Mouse (Mus musculus) monocyte, adult 5-6 weeks (primary cell): ENCODE results near the gene Btbd10. TPM values are rescaled to one million over a fixed set of nuclear protein-coding genes. Genes with fewer than 3 reads are reported as not detected.

Source experiments
- ATAC-seq: fragments of 153-309, 156-312 bp; replicated peaks from 2 replicates; pipeline ENCODE4 v1.8.0; 2017; ENCODE audit warnings: mild to moderate bottlenecking; ENCODE audit not compliant: low TSS enrichment, insufficient number of reproducible peaks, severe bottlenecking, poor library complexity, low FRiP score
- total RNA-seq: library from RNA; stranded (forward); fragments of 200-1000, 200-491, 200-594 nt; gene quantifications from 3 replicates; pipeline ENCODE4 v1.2.3, GENCODE M21; 2017

Gene Btbd10
- total RNA-seq, result 35.7 to 44.4 TPM (median 35.9 TPM) in 3 replicates

DNA sequence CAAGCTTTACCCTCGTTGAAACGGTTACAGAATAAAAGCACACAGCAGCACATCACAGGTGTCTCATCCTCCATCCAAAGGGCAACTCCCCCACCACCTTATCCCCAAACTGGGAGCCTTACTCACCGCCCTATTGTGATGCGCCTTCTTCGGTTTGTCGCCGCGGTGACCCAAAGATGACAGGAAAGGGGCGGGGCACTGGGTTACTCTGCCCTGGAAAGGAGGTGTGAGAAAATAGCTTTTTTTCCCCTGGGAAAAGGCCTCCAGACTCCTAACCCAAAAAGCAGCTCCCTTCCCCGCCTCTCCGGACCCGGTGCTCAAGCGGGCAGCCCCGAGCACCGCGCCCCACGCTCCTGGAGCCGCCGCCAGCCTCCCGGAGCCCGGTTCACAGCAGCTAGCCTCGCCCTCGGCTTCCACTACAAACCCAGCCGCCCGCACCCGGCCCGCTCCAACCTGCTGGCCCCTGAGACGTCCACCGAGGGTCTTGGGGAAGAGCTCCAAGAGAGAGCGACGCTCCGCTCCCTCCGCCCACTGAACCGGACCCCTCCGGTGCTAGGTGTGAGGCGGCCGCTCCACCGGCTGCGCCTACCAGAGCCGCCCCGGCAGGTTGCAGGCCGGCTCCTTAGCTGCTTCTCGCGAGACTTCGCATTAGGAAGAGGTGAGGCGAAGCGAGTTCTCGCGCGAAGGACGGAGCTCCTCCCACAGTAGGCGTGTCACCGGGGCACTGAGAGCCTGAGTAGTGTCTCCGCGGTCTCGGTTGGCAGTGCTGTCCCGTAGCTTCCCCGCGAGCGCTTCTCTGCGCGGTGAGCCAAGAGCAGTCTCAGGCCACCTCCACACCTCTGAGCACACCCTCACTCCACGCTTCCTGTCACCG lies at the start of gene Btbd10:
Gene Btbd10, minus strand, starts transcription at position 647 of the 874 bp plus-strand sequence.
- ATAC-seq, result peak; percentile 98

DNA sequence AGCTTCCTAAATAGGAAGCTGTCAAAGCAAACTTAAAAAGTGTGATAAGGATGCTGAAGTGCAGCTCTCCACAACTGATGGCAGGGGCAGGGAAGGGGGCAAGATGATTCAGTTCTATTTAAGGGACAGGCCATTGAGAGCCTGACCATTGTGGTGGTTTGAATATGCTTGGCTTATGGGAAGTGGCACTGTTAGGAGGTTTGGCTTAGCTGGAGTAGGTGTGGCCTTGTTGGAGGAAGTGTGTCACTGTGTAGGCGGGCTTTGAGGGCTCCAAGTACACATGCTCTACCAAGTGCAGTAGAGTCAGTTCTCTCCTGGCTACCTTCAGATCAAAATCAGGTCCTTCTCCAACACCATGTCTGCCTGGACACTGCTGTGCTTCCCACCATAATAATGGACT lies 47.3 kb upstream of the Btbd10 start:
- ATAC-seq, result no peak

DNA sequence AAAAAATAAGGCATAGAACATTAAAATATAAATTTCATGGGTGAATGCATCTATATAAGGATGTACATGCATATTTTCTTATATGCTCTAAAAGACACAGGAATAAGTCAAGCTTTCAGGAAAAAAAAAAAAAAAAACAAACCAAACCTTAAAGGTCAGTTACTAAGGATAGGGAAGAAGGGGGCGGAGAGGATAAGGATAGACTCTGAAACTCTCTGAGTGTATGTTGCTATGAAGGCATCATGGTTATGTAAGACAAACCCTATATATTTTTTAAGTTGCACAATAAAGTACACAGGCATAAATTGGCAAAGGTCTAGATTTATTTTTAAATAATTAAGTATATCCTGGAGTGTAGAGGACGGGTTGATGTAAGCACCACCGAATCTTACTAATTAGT lies 46.1 kb upstream of the Btbd10 start:
- ATAC-seq, result no peak

DNA sequence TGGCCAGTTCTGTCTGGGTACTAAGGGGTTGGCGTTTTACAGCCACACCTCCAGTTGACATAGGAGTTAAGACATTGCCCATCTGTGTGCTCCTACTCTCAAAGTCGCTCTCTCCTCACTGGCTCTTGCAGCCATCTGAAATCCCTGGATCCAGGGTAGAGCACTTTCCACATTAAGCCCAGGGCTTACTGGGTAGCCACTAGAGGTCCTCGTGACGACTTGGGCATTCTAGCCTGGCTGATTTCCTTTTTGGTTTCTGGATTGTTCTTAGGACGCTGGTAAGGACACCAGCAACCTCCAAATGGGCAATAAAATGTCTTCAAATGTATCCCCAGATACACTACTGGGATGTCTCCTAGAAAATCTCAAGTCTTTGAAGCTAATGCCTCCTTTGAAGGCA lies 39.5 kb upstream of the Btbd10 start:
- no peak for ATAC-seq

DNA sequence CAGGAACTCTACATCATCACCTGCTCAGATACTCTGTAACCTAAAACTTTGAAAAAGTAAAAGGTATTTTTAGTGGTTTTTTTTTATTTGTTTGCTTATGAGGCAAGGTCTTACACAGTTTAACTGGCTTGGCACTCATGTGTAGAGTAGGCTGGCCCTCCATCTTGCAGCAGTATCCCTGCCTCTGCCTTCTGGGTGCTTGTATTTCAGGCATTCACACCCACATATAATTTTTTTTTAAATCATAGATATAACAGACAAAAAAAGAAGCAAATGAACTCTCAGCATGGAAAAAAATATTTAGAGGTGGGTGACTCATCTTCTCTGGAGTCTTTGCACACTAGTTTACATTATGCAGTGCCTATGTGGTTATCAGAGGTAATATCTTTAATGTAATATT lies 28.9 kb upstream of the Btbd10 start:
- ATAC-seq, result no peak

DNA sequence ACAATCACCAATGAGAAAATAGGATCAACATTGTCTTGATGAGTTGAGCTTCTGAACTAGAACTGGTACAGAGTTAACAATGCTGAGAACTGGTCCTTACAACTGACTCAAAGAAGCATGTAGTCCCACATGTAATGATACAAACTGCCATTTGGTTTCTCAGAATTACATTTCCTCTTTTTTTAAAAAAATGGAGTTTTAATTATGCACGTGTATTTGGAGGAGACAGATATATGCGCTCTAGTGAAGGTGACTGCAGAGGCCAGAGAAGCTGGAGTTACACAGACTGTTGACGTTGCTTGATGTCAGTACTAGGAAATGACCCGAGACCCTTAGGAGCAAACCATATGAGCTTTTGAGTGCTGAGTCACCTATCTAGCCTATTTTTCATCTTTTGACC lies 27.5 kb upstream of the Btbd10 start:
- ATAC-seq, result no peak

DNA sequence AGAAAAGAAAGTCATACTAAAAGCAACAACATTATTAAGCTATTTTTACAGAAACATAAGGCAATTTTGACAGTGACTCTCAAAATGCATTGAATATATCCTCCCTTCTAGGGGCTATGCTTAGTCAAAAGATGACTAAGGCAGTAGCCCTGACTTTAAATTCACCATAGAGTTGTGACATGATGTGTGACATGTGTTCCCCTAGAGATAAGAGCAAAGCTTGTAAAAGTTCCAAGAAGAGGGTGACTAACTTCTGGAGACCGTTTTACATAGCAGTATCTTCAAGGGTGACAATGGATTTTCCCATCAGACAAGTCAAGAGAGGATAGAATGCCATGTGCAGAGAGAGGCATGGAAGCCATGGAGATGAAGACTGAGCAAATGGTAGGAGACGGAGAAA lies 22.4 kb upstream of the Btbd10 start:
- ATAC-seq, result no peak

DNA sequence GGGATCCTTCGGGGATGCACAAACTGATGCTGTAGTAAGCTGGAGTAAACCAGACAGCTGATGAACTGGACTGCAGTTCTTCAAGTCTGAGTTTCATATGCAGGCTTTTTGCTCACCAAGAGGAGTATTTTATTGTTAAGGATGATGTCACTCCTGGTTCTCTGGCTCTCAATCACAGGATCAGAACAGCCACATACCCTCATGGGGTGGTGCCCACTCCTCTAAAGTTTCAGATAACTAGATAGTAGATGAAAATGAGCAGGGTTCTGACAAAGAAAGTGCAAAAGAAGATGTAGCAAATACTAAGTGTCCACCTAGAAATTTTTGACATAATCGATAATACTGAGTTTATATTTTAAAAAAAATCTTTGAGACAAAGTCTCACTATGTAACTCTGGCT lies 19.3 kb upstream of the Btbd10 start, which contains the start of gene Pth:
Gene Pth, minus strand, starts transcription at position 101 of the 400 bp plus-strand sequence.
- no peak for ATAC-seq

DNA sequence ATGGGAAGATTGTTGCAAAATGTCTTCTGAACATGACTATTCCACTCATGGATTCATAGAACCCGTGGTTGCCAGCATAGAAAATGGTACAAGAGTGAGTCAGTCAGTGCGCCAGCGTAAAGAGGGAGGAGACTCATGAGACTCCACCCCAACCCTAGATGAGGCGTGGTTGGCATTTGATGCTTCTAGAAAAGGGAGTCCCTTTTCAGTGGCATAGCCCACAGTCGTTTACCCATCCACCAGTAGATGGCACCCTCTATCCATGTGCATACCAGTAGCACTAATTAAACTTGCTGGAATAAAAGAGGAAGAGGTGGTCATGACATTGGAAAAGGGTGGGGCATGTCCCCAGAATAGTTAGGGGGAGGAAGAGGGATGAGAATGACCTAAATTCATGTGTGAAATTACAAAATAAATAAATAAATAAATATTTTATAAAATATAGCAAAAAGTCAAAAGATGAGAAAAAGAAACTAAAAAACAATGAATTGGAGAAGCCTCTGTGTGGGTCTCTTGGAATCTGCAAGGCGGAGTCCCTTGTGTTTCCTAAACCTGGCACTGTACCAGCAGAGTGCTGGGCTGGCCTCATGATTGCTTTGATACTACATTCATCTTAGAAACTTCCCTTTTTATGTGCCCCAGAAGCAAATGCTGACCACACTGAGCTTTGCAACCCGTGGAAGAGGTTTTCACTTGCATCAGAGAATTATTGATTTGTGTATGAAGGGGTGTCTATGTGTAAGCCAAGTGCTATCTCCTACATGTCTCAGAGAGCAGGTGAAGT lies 8.9 kb upstream of the Btbd10 start:
- ATAC-seq, result peak; percentile 99

DNA sequence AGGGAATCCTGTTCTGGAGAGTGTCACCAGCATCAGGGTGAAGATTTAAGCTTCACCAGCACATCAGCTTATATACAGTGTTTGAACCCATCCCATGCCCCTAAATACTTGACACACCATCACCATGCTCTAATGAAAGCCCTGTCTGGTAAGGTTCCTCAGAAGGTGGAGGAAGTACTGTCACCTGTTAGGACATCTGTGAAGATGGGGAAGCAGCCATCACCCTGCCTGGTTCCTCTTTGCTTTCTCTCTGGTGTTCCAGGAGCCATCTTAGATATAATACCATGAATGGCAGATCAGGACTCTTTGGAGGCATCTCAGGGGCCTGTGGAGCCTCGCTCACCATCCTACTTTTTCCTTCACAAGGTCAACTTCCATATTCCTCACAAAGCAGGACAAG lies 3.5 kb upstream of the Btbd10 start:
- ATAC-seq, result 0 out of 2 replicates have a peak, but pooled peaks have one; percentile 23

DNA sequence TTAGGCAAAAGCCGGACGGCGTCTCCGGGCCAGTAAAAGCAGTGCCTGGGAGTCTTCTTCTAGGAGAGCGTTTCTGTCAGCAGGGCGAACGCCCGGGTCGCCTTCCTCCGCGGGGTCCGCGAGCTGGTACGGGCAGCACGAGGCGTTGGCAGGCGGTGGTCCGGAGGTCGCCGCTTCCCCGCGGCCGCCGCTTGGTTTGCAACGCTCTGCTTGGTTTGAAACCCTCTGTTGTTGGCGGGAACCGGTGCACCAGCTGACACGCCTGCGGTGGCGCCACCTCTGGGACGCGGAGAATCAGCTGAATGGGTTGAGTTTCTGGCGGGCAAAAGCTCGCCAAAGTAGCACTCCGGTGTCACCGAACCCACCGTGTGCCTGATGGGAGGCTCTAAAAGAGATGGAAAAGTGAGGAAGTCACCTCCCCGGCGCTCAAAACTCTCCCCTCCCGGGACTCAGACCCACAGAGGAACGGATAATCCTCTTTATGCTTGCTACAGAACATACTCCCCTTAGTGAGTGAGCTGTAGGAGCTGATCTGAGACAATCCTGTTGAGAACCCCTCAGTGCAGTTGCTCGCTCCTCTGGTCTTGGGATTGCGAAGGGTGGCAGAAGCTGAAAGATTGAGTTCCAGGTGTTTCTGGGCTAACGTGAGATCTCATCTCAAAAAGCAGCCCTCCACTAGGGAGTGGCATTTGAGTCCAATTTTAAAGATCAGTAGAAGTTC lies 588 bp upstream of the Btbd10 start:
- ATAC-seq, result 0 out of 2 replicates have a peak, but pooled peaks have one; percentile 32

DNA sequence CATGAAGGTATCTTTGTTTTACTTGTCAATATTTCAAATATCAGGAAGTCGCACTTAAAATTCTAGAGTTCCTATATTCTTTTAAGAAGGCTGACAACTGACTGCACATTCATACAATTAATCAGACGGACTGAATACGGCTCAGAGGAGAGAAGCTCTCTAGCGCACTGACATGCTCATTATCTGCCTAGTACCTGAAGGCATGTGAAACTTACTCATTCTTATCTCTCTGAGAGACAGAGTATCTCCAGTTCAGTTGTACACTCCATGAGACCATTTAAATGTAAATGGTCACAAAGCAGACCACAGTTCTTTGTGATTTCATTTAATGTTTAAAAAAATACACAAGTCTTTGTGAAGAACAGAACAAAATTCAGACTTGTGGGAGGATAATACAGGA lies 1.8 kb downstream of the Btbd10 start:
- no peak for ATAC-seq

DNA sequence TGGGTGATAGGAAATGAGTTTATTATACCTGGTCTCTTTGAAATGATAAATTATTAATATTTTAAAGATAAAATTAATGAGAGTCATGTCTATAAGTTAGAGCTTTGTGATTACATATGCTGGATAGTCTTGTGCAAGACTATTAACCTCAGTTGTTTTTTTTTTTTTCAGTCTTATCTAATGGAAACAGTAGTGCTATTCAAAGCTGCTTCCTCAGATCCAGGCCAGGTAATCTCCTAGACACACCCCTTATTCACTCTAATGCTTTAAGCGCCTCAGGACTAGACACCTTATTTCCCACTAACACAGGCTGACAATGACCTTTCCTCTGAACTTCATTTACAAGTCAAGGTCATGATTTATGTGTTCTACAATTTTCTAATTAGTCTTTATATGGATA lies 20.1 kb downstream of the Btbd10 start:
- no peak for ATAC-seq

DNA sequence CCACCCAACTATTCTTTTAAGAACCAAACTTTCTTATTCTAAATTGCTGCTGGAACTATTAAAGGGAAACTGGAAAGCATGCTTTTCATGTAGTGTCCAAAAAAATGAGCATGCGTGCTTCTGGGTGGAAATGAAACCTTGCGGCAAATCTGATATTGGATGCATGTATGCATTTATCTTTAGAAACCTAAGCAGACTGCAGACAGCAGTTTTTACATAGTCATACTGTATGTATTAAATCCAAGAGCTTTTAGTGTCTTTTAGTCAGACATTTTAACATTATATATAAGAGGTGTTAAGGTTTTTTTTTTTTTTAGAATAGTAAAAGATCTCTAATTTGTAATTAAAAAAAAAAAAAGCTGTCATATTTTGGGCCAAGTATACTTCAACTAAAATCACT lies 21.5 kb downstream of the Btbd10 start:
- ATAC-seq, result no peak

DNA sequence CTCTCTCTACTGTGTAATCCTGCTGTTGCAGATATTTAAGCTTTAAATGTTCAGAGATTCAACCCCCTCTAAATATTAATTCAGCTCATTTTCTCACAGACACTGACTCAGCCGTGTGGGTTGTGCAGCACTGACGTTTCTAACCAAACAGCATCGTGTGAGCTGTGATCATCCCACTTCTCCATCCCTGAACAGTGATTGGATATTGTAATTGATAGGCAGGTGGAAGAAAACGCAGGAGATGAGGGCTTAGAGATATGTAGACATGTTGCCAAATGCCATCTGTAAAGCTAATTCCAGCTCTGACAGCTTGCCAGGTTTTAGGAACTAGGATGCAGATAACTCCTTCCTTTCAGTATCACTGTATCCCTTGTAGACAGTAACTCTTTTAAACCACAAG lies 21.9 kb downstream of the Btbd10 start:
- no peak for ATAC-seq

DNA sequence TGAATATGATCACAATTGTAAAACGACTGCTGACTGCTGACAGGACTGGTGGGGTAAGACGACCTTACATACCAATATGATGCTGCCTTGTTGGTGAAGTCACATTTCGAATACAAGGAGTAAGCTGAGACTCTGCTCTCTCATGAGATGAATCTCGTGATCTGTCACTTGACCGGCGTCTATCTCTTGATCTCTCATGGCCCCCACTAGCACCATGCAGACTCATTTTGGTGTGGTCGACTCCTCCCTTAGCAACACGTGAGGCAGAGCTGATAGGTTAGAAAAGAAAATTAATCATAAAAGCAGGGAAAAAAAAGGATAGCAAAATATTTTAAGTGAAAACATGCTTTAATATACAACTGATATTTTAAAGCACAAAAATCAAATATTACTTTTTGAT lies 33.9 kb downstream of the Btbd10 start:
- ATAC-seq, result no peak

DNA sequence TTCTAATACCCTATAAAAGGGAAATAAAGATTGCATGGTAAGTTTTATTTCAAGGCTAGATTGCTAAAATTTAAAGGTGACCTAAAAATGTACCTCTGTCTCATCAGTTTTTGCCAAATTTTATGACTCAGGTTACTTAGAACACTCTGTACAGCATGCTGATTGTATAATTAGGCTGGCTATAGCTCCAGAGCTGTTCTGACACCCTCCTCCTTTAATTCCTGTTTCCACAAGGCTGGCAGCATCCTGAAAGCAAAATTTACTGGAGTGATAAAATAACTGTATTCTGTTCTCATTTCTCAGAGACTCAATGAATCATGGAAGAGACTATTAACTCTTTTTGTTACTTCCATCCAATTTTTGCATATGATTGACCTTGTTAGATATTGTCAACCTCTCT lies 35.2 kb downstream of the Btbd10 start:
- ATAC-seq, result no peak

DNA sequence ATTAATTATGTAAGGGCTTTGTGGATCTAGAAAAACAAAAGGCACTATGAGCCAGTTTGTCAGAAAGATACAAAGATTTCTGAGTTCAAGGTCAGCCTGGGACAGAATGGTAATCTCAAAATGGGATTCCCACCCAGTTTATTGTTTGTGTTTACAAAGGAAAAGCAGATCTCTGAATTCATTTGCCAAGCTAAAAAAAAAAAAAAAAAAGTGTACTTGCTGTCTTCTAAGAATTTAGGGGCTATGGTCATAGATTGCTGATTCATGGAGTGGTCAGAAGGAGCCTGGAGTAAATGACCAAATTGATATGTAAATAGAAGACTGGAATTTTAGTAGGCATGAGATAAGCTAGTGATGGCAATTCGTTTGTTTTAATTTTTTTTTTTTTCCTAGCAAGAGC lies 49.1 kb downstream of the Btbd10 start:
- no peak for ATAC-seq

DNA sequence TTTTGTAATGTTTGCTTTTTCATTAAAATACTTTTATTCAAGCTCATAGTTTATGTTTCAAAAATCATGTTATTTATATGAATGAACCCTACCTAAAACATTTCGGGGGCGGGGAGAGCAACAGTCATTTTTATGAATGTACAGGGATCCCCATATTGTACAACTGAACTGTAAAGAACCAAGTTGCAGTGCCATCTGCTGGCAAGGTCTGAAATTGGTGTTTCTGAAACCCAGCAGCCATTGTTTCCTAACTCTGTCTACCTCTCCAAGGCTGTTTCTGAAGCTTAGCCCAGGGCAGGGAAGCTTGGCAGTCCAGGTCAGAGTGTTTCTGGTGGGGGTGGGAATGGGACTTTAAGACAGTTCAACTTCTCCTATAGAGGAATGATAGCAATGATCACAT lies 57.4 kb downstream of the Btbd10 start:
- peak; percentile 74; the same call in 1 of the 2 replicates for ATAC-seq
